Mouse (Mus musculus): ENCODE measurements around the gene Timp2. TPM values are rescaled to one million over a fixed set of nuclear protein-coding genes. Genes with fewer than 3 reads are reported as not detected.
A peak's percentile ranks its signal among the peaks of the same experiment; 100 is the strongest.

Timp2 gene
- polyA plus RNA-seq, 1 experiment from 2014 or later = 48.0 TPM

- WGBS = 77% methylated on average over 8 of the region's 8 CpGs
- H3K9me3 ChIP-seq = no peaks in the 10 kb centered on the region
- no peak overlapping the region for H3K27ac ChIP-seq
Observed at GRCm38 (mm10) chr11:118366559-118366958, 11.0 kb upstream of the Timp2 start.

GRCm38 (mm10) chr11:118366108-118366507 lies 10.6 kb upstream of the Timp2 start:
- Histone ChIP-seq H3K36me3 (replicated peaks) (no peaks in the 10 kb centered on the region), H3K4me3 (replicated peaks) (no peak overlapping the region), H3K27me3 (peaks cover 7% of the 10 kb centered on the region; the same call in 1 of the 2 replicates), H3K4me2 (no peak overlapping the region), H3K4me1 (peaks cover 14% of the 10 kb centered on the region), H3K9ac (no peak overlapping the region), H3K9me3 (no peaks in the 10 kb centered on the region), H3K27ac (no peak overlapping the region)
- 69% methylated on average over 3 of the region's 3 CpGs for WGBS
- ATAC-seq (ENCODE audit: low FRiP score) = no peak

More at GRCm38 (mm10) chr11:118366559-118366958, 11.0 kb upstream of the Timp2 start:
- Histone ChIP-seq H3K36me3 (replicated peaks) (no peaks in the 10 kb centered on the region), H3K27me3 (peaks cover 7% of the 10 kb centered on the region; the same call in 1 of the 2 replicates), H3K9ac (no peak overlapping the region), H3K4me1 (peaks cover 14% of the 10 kb centered on the region), H3K4me3 (replicated peaks) (no peak overlapping the region), H3K4me2 (no peak overlapping the region)
- no peak for ATAC-seq (ENCODE audit: low FRiP score)

- H3K4me1 ChIP-seq = peaks cover 14% of the 10 kb centered on the region
- no peaks in the 10 kb centered on the region for H3K9me3 ChIP-seq
- H3K36me3 ChIP-seq (replicated peaks) = no peaks in the 10 kb centered on the region
- no peak overlapping the region for H3K4me2 ChIP-seq
- no peak overlapping the region for H3K9ac ChIP-seq
- peaks cover 7% of the 10 kb centered on the region; the same call in 1 of the 2 replicates for H3K27me3 ChIP-seq
- 0 out of 2 replicates have a peak overlapping the region, but pooled peaks have one; percentile 46 for H3K27ac ChIP-seq
- 78% methylated on average over 7 of the region's 7 CpGs for WGBS
- no peak overlapping the region for H3K4me3 ChIP-seq (replicated peaks)
- no peak for ATAC-seq (ENCODE audit: low FRiP score)
Observed at GRCm38 (mm10) chr11:118365171-118365570, 9.6 kb upstream of the Timp2 start.

- peaks cover 14% of the 10 kb centered on the region for H3K4me1 ChIP-seq
- H3K4me3 ChIP-seq (replicated peaks) = no peak overlapping the region
- 87% methylated on average over 4 of the region's 4 CpGs for WGBS
- no peak overlapping the region for H3K9ac ChIP-seq
- no peak overlapping the region for H3K27ac ChIP-seq
- peaks cover 7% of the 10 kb centered on the region; the same call in 1 of the 2 replicates for H3K27me3 ChIP-seq
- ATAC-seq (ENCODE audit: low FRiP score) = no peak
- no peak overlapping the region for H3K4me2 ChIP-seq
- H3K9me3 ChIP-seq = no peaks in the 10 kb centered on the region
- no peaks in the 10 kb centered on the region for H3K36me3 ChIP-seq (replicated peaks)
Observed at GRCm38 (mm10) chr11:118364021-118364420, 8.5 kb upstream of the Timp2 start.

GRCm38 (mm10) chr11:118362971-118363518 lies 7.5 kb upstream of the Timp2 start:
- Histone ChIP-seq H3K9me3 (no peaks in the 10 kb centered on the region), H3K9ac (no peak overlapping the region), H3K4me2 (no peak overlapping the region), H3K4me3 (replicated peaks) (no peak overlapping the region), H3K4me1 (peaks cover 14% of the 10 kb centered on the region), H3K36me3 (replicated peaks) (no peaks in the 10 kb centered on the region), H3K27me3 (peaks cover 7% of the 10 kb centered on the region; the same call in 1 of the 2 replicates), H3K27ac (peak overlapping the region; percentile 46; the same call in 1 of the 2 replicates)
- 8% methylated on average over 8 of the region's 8 CpGs for WGBS
- no peak for ATAC-seq (ENCODE audit: low FRiP score)

GRCm38 (mm10) chr11:118362501-118362900 lies 7.0 kb upstream of the Timp2 start:
- no peak overlapping the region for H3K4me3 ChIP-seq (replicated peaks)
- WGBS = 63% methylated on average over 1 of the region's 1 CpGs
- no peaks in the 10 kb centered on the region for H3K36me3 ChIP-seq (replicated peaks)
- peaks cover 14% of the 10 kb centered on the region for H3K4me1 ChIP-seq
- peak overlapping the region; percentile 46; the same call in 1 of the 2 replicates for H3K27ac ChIP-seq
- ATAC-seq (ENCODE audit: low FRiP score) = no peak
- H3K9me3 ChIP-seq = no peaks in the 10 kb centered on the region
- peaks cover 7% of the 10 kb centered on the region; the same call in 1 of the 2 replicates for H3K27me3 ChIP-seq
- no peak overlapping the region for H3K4me2 ChIP-seq
- H3K9ac ChIP-seq = no peak overlapping the region

GRCm38 (mm10) chr11:118360907-118361341 lies 5.4 kb upstream of the Timp2 start:
- H3K9me3 ChIP-seq = no peaks in the 10 kb centered on the region
- H3K4me3 ChIP-seq (replicated peaks) = no peak overlapping the region
- peaks cover 7% of the 10 kb centered on the region; the same call in 1 of the 2 replicates for H3K27me3 ChIP-seq
- WGBS = 81% methylated on average over 10 of the region's 10 CpGs
- H3K4me2 ChIP-seq = no peak overlapping the region
- no peaks in the 10 kb centered on the region for H3K36me3 ChIP-seq (replicated peaks)
- ATAC-seq (ENCODE audit: low FRiP score) = no peak
- no peak overlapping the region for H3K9ac ChIP-seq
- H3K27ac ChIP-seq = no peak overlapping the region
- H3K4me1 ChIP-seq = peaks cover 14% of the 10 kb centered on the region

- H3K27me3 ChIP-seq = peaks cover 7% of the 10 kb centered on the region; the same call in 1 of the 2 replicates
- 85% methylated on average over 7 of the region's 7 CpGs for WGBS
- peaks cover 19% of the 10 kb centered on the region for H3K4me1 ChIP-seq
- no peak overlapping the region for H3K9ac ChIP-seq
- H3K36me3 ChIP-seq (replicated peaks) = no peaks in the 10 kb centered on the region
- no peaks in the 10 kb centered on the region for H3K9me3 ChIP-seq
- H3K4me3 ChIP-seq (replicated peaks) = no peak overlapping the region
- H3K4me2 ChIP-seq = no peak overlapping the region
- no peak for ATAC-seq (ENCODE audit: low FRiP score)
- H3K27ac ChIP-seq = no peak overlapping the region
Observed at GRCm38 (mm10) chr11:118360491-118360890, 5.0 kb upstream of the Timp2 start.

GRCm38 (mm10) chr11:118355205-118355604 lies 335 bp downstream of the Timp2 start:
- Histone ChIP-seq H3K4me1 (peaks cover 23% of the 10 kb centered on the region), H3K36me3 (replicated peaks) (no peaks in the 10 kb centered on the region), H3K4me2 (peak overlapping the region; percentile 83), H3K9ac (peak overlapping the region; percentile 92), H3K4me3 (replicated peaks) (peak overlapping the region; percentile 82), H3K9me3 (no peaks in the 10 kb centered on the region), H3K27ac (peak overlapping the region; percentile 92), H3K27me3 (no peaks in the 10 kb centered on the region)
- peak; percentile 94 for ATAC-seq (ENCODE audit: low FRiP score)
- under 1% methylated on average over 40 of the region's 43 CpGs for WGBS

- Histone ChIP-seq H3K4me1 (peaks cover 23% of the 10 kb centered on the region), H3K9me3 (no peaks in the 10 kb centered on the region), H3K9ac (peak overlapping the region; percentile 92), H3K4me2 (peak overlapping the region; percentile 83), H3K36me3 (replicated peaks) (no peaks in the 10 kb centered on the region), H3K4me3 (replicated peaks) (peak overlapping the region; percentile 82), H3K27ac (peak overlapping the region; percentile 92), H3K27me3 (no peaks in the 10 kb centered on the region)
- WGBS = under 1% methylated on average over 38 of the region's 47 CpGs
- ATAC-seq (ENCODE audit: low FRiP score) = peak; percentile 73
Observed at GRCm38 (mm10) chr11:118354636-118355191, 826 bp downstream of the Timp2 start.

- Histone ChIP-seq H3K9me3 (no peaks in the 10 kb centered on the region), H3K4me3 (replicated peaks) (no peak overlapping the region), H3K4me1 (peaks cover 36% of the 10 kb centered on the region), H3K9ac (no peak overlapping the region), H3K4me2 (no peak overlapping the region), H3K36me3 (replicated peaks) (no peaks in the 10 kb centered on the region), H3K27ac (no peak overlapping the region), H3K27me3 (no peaks in the 10 kb centered on the region)
- no peak for ATAC-seq (ENCODE audit: low FRiP score)
- WGBS = 92% methylated on average over 5 of the region's 5 CpGs
Observed at GRCm38 (mm10) chr11:118349494-118349893, 6.0 kb downstream of the Timp2 start.

- no peak overlapping the region for H3K4me3 ChIP-seq (replicated peaks)
- H3K4me1 ChIP-seq = peaks cover 30% of the 10 kb centered on the region
- 75% methylated on average over 5 of the region's 5 CpGs for WGBS
- H3K9ac ChIP-seq = no peak overlapping the region
- H3K9me3 ChIP-seq = no peaks in the 10 kb centered on the region
- H3K36me3 ChIP-seq (replicated peaks) = no peaks in the 10 kb centered on the region
- no peak for ATAC-seq (ENCODE audit: low FRiP score)
- H3K4me2 ChIP-seq = no peak overlapping the region
- H3K27me3 ChIP-seq = no peaks in the 10 kb centered on the region
- H3K27ac ChIP-seq = no peak overlapping the region
Observed at GRCm38 (mm10) chr11:118348877-118349276, 6.7 kb downstream of the Timp2 start.

- H3K9me3 ChIP-seq = no peaks in the 10 kb centered on the region
- H3K27me3 ChIP-seq = no peaks in the 10 kb centered on the region
- H3K27ac ChIP-seq = no peak overlapping the region
- WGBS = 78% methylated on average over 3 of the region's 3 CpGs
- peaks cover 30% of the 10 kb centered on the region for H3K4me1 ChIP-seq
- no peak overlapping the region for H3K4me3 ChIP-seq (replicated peaks)
- no peak overlapping the region for H3K4me2 ChIP-seq
- H3K36me3 ChIP-seq (replicated peaks) = no peaks in the 10 kb centered on the region
- no peak overlapping the region for H3K9ac ChIP-seq
- no peak for ATAC-seq (ENCODE audit: low FRiP score)
Observed at GRCm38 (mm10) chr11:118348419-118348818, 7.1 kb downstream of the Timp2 start.

Measured in forebrain, embryonic 12.5 days (tissue).